Mouse (Mus musculus) layer of hippocampus, postnatal 14 days (tissue): ENCODE data around the gene Cyp2j5. TPM values are rescaled to one million over a fixed set of nuclear protein-coding genes. Genes with fewer than 3 reads are reported as not detected.

ENCODE experiments used
- total RNA-seq, 2 experiments: library from RNA; stranded (reverse); gene quantifications; 2 replicates each; pipeline ENCODE4 v1.2.3; 2021

Gene Cyp2j5
- total RNA-seq, 2 experiments from 2014 or later: not detected

Other genes starting within 250 kb of the Cyp2j5 start
- gene Cyp2j8, start 156.8 kb downstream of the Cyp2j5 start, total RNA-seq: not detected
- 10 to 100 TPM; 15.1 to 17.5 TPM for gene Cyp2j6, start 110.5 kb downstream of the Cyp2j5 start, total RNA-seq
- gene Cyp2j9, start 72.6 kb downstream of the Cyp2j5 start, total RNA-seq: 10 to 100 TPM; 18.7 to 26.6 TPM
- under 1 TPM in 1 of 2 experiments, not detected in 1; 0.23 TPM for gene Gm12695, start 121.0 kb upstream of the Cyp2j5 start, total RNA-seq